Mouse (Mus musculus): ENCODE data around the gene Scn8a.
A peak's percentile ranks its signal among the peaks of the same experiment; 100 is the strongest.

The Scn8a gene

GRCm38 (mm10) chr15:100953955-100954354 is 84.3 kb downstream of the Scn8a start:
- no peak for DNase-seq (ENCODE audit: low read depth, low spot score)

DNA sequence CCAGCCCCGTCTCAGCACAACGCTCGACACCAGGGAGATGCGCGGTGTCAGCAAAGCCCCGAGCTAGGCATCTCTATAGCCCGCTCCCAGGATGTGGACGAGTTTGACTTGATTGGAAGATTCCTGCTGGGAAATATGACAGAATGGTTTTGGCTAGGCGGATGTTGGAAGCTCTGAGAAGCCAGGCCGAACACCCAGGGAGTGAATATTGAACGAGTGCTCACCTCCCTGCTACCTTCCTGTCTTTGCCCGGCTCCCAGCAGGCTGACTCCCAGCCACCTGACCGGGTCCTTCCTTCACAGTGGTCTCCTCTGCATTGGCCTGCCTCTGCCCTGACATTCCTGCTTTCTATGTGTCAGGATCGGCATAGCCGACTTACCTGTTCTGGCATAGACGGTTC is 85.1 kb downstream of the Scn8a start:
- no peak for DNase-seq (ENCODE audit: low read depth, low spot score)

- no peak for DNase-seq (ENCODE audit: low read depth, low spot score)
Observed at GRCm38 (mm10) chr15:100960958-100961357, 91.3 kb downstream of the Scn8a start.

- DNase-seq (ENCODE audit: low read depth, low spot score), result no peak
Observed at GRCm38 (mm10) chr15:100961561-100961960, 91.9 kb downstream of the Scn8a start.

DNA sequence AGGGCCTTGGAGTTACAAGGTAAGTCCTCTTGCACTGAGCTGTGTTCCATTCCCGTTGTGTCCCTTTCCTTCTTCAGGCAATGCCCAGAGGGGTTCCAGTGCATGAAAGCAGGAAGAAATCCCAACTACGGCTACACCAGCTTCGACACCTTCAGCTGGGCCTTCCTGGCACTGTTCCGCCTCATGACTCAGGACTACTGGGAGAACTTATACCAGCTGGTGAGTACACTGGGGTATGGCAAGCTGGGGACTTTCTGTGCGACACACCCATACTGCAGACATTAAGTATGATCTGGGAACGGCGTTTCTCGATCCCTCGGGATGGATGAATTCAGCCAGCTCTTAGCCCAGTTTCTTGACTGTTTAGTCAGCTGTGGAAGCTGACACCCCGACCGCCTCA is 101.8 kb downstream of the Scn8a start:
- DNase-seq (ENCODE audit: low read depth, low spot score), result no peak

- DNase-seq (ENCODE audit: low read depth, low spot score), result no peak
Observed at GRCm38 (mm10) chr15:100972795-100973194, 103.1 kb downstream of the Scn8a start.

DNA sequence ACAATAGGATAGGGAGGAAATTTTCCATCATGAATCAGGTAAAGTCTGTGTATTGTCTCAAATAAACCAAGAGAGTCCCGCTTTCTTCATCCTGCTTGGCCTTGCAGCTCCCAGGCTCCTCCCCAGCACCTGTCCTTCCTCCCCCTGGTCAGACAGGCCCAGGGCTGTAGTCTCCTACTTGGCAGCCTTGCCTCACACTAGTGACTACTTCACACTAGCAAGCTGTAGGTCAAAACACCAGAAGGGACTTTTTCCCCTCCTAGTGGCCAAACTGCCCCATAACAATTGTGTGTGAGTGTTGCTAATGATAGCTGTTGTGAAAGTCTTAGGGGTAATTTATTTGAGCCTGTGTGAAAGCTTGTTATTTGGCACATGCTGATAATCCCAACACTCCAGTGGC is 105.0 kb downstream of the Scn8a start:
- DNase-seq (ENCODE audit: low read depth, low spot score), result no peak

DNA sequence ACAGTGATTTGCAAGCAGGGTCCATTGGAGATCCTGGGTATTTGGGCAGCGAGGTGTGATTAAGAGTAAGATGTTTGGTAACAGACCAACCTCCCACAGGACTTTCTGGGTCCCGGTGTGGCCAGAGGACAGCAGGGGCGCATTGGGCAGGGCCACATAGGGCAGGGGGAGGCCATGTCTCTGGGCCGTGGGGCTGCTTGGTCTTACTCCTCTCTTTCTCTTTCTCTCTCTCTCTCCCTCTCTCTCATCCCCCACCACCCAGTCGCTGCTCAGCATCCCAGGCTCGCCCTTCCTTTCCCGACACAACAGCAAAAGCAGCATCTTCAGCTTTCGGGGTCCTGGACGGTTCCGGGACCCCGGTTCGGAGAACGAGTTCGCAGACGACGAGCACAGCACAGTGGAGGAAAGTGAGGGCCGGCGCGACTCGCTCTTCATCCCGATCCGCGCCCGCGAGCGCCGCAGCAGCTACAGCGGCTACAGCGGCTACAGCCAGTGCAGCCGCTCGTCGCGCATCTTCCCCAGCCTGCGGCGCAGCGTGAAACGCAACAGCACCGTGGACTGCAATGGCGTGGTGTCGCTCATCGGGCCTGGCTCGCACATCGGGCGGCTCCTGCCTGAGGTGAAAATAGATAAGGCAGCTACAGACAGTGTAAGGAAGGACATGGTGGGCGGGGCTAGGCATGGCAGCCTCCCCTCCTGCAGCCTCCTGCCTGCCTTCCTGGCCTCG is 113.9 kb downstream of the Scn8a start:
- no peak for DNase-seq (ENCODE audit: low read depth, low spot score)

DNA sequence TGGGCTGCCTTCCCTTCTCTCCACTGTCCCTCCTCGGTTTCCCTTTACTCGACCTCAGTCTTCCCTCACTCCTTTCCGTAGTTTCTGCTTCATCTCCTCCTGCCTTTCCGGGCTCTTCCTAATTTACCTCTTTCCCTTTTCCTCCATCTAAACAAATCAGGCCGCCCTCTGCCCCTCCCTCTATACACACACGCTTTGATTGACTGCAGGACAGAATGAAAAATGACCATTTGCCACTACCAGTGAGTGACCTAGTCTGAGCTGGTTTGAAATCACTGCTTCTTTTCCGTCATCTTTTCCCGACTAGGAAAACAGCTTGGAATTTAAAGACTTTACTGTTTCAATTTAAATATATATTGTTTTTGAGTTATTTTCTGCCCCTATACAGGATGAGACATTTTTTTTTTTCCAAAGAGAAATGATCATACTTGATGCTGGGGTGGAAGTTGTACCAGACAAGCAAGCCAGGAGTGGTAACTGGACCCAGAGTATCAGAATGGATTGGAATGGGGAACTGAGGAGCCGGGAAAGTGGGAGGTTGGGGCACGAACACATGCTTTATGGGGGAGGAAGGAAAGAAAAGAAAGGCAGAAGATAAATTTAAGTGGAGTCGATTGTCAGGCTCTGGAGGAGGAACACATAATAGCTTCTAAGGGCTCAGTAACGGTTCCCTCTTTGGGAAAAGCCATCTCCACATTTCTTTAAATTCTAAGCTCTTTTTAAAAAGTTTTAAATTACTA is 114.7 kb downstream of the Scn8a start:
- no peak for DNase-seq (ENCODE audit: low read depth, low spot score)

DNA sequence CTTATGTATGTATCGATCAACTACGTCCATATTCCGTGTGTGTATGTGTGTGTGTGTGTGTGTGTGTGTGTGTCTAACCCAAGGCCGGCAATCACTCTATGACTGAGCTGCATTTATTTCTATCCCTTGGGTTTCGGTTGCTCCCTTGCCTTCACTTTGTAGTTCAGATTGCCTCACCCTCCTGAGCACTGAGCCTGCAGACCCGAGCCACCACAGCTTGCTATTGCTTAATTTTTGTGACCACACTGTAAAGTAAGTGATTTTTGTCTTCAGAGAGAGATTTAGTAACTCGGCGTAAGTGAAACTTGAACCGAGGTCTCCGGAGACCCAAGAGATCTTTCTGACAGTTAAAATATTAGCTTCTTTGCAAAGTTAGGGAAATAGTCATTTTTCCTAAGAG is 116.8 kb downstream of the Scn8a start:
- DNase-seq (ENCODE audit: low read depth, low spot score), result no peak

- DNase-seq (ENCODE audit: low read depth, low spot score), result no peak
Observed at GRCm38 (mm10) chr15:100987031-100987430, 117.4 kb downstream of the Scn8a start.

DNA sequence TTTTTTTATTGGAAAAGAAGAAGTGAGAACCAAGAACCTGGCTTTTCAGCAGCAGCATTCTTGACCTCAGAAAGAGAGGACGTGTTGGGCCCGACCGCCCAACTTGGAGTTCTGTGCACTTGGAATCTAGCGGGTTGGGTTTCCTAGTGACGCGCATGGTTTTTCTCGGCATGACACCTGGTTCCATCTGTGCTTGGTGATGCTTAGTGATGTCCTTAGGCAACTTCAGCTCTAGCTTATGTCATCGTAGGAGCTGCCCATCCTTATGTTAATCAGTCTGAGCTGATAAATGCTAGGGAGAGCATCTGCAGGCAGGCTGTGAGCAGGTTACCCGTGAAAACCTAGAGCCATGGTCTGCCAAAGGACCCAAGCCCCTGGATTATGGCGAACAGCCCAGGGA is 120.6 kb downstream of the Scn8a start:
- no peak for DNase-seq (ENCODE audit: low read depth, low spot score)

- no peak for DNase-seq (ENCODE audit: low read depth, low spot score)
Observed at GRCm38 (mm10) chr15:100997090-100997489, 127.4 kb downstream of the Scn8a start.

- no peak for DNase-seq (ENCODE audit: low read depth, low spot score)
Observed at GRCm38 (mm10) chr15:101001685-101002084, 132.0 kb downstream of the Scn8a start.

DNA sequence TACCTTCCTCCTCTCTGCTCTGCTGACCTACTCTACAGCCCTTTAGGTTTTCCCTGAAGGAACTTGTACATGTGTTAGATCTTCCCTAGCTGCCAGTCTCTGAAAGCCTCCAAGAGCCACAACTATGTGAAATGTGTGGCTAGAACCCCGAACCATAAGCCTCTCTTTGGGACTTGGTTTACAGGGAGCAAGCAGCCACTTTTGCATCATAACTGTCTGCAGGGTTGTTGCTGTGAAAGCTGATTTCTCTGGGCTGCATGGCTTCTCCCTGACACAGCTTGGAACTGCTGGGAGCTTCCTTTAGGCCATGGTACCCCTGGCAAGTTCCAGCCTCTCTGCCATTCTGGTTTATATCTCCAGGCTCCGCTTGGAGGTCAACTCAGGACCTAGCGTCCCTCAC is 132.8 kb downstream of the Scn8a start:
- DNase-seq (ENCODE audit: low read depth, low spot score), result no peak

- no peak for DNase-seq (ENCODE audit: low read depth, low spot score)
Observed at GRCm38 (mm10) chr15:101004538-101004937, 134.9 kb downstream of the Scn8a start.

DNA sequence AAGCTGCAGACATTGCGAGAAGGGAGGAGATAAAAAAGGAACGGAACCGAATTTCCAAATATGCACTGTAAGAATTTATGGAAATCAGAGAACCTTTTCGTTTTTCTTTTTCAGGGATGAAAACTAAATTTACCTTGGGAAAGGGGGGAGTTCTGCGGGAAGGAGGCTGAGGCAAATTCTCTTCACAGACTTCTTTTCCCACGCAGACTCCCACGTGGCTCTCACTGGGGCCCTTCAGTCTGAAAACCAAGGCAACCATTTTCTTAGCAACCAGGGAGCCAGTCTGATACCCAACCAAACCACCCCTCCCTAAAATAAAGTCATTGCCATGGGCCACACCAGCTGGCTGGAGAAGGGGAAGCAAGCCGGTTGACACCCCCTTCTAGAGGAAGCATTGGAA is 136.1 kb downstream of the Scn8a start:
- no peak for DNase-seq (ENCODE audit: low read depth, low spot score)

GRCm38 (mm10) chr15:101006251-101007040 is 136.8 kb downstream of the Scn8a start:
- DNase-seq (ENCODE audit: low read depth, low spot score), result no peak

- DNase-seq (ENCODE audit: low read depth, low spot score), result no peak
Observed at GRCm38 (mm10) chr15:101007236-101007635, 137.6 kb downstream of the Scn8a start.

DNA sequence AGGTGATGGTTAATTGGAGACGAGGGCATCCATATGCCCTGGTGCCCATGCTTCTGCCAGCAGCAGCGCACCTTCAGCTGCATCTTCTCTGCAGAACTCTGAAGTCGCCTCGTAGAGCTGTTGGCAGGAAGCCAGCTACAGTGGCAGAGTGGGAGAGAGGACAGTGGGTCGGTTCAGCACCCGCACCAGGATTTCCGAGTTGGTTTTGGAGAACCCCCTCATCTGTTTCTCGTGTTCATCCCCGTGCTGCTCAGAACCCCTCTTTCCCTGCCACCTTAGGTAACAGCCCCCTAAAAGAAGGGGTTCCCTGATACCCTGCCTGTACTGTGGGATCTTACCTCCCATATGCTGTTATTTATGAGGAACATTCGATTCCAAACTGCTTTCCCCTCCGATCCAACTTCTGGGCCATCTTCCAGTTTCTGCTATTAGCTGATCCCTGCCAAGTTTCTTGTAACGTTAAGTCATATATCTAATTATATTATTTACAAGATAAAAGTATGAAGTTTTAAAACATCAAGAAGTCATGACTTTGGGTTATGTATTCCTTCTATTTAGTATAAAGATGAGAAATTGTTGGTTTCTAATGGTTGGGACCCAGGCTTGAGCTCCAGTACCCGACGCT is 138.8 kb downstream of the Scn8a start:
- no peak for DNase-seq (ENCODE audit: low read depth, low spot score)

- DNase-seq (ENCODE audit: low read depth, low spot score), result peak; percentile 26
Observed at GRCm38 (mm10) chr15:101011352-101011751, 141.7 kb downstream of the Scn8a start.

- DNase-seq (ENCODE audit: low read depth, low spot score), result no peak
Observed at GRCm38 (mm10) chr15:101028960-101029359, 159.3 kb downstream of the Scn8a start.

Measured in WW6 (cell line).